Mouse (Mus musculus): Measurements from ENCODE around the gene Arid4b.

DNA sequence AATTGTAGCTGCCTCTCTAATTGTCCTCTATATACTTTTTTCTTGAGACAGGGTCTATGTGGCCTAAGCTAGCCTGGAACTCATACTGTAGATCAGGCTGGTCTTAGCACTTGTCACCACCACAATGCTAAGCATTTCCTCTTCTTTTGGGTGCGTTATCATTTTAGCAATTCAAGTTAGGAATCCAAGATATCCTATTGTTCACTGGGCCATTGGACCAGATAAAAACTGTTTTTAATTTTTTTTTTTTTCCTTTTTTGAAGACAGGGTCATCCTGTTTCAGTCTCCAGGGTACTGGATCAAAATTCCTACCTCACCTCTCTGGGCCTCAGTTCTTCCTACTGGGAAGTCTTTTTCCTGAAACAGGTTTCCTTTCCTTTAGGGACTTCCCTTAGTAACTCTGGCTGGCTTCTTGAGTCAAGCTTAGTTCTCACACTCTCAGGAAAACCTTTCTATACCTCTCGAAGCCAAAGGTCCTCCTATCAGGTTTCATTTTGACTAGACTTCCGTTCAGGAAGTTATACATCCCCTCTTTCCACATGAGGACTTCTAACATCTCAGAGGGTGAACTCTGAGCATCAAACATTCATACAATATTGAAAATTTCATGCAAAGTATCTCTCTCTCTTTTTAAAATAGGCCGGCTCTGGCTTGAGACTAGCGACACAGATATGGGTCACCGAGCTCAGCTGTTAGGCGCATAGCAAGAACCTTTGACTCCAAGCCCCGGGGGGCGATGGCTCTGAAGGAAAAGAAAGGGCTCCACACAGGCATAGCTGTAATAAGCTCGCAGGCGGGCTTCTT is 621 bp upstream of the Arid4b start:
- TF ChIP-seq CTCF (IDR thresholded peaks at IDR 0.05; ENCODE audit: borderline replicate concordance, insufficient read depth, low read depth, low read length) (no peak), POLR2A (IDR thresholded peaks at IDR 0.05; ENCODE audit: borderline replicate concordance, insufficient read depth, low read length) (no peak)

Data from cerebellum, adult 2 months (tissue).